Mouse (Mus musculus): ENCODE results near the gene Mdc1. TPM values are rescaled to one million over a fixed set of nuclear protein-coding genes. Genes with fewer than 3 reads are reported as not detected.

Gene Mdc1
- polyA plus RNA-seq, 1 experiment from 2014 or later = 21.6 TPM

- H3K27me3 ChIP-seq (ENCODE audit: insufficient read depth, low read length) = no peaks in the 10 kb centered on the region
- no peak overlapping the region for H3K9ac ChIP-seq
These were observed 62.7 kb downstream of the Mdc1 start for GRCm38 (mm10) chr17:35903992-35904355.

GRCm38 (mm10) chr17:35905587-35905986 is 64.3 kb downstream of the Mdc1 start:
- DNase-seq (no peak), ATAC-seq (ENCODE audit: insufficient read depth) (no peak)
- Histone ChIP-seq H3K27ac (ENCODE audit: low read depth) (no peak overlapping the region), H3K4me3 (ENCODE audit: low read depth, low read length) (no peak overlapping the region), H3K9ac (no peak overlapping the region), H3K4me1 (ENCODE audit: insufficient read depth) (peaks cover 5% of the 10 kb centered on the region; the same call in 1 of the 2 replicates), H3K36me3 (ENCODE audit: insufficient read depth) (peaks cover 57% of the 10 kb centered on the region), H3K9me3 (ENCODE audit: low read depth, low read length) (no peaks in the 10 kb centered on the region), H3K27me3 (ENCODE audit: insufficient read depth, low read length) (no peaks in the 10 kb centered on the region), H3K4me2 (no peak overlapping the region)
- TF ChIP-seq CTCF (IDR thresholded peaks at IDR 0.05; ENCODE audit: low read depth) = no peak
- WGBS = 91% methylated on average over 1 of the region's 1 CpGs

More at GRCm38 (mm10) chr17:35903992-35904355, 62.7 kb downstream of the Mdc1 start:
- Histone ChIP-seq H3K4me2 (no peak overlapping the region), H3K36me3 (ENCODE audit: insufficient read depth) (peaks cover 72% of the 10 kb centered on the region), H3K9me3 (ENCODE audit: low read depth, low read length) (no peaks in the 10 kb centered on the region), H3K27ac (ENCODE audit: low read depth) (no peak overlapping the region), H3K4me3 (ENCODE audit: low read depth, low read length) (no peak overlapping the region), H3K4me1 (ENCODE audit: insufficient read depth) (peaks cover 2% of the 10 kb centered on the region; the same call in 1 of the 2 replicates)
- no peak for DNase-seq
- TF ChIP-seq CTCF (IDR thresholded peaks at IDR 0.05; ENCODE audit: low read depth) = no peak
- no peak for ATAC-seq (ENCODE audit: insufficient read depth)
- 74% methylated on average over 4 of the region's 4 CpGs for whole genome bisulfite sequencing

GRCm38 (mm10) chr17:35907609-35908008 is 66.3 kb downstream of the Mdc1 start:
- no peak overlapping the region for H3K4me2 ChIP-seq
- no peaks in the 10 kb centered on the region for H3K9me3 ChIP-seq (ENCODE audit: low read depth, low read length)
- ATAC-seq (ENCODE audit: insufficient read depth) (no peak), DNase-seq (no peak)
- H3K4me1 ChIP-seq (ENCODE audit: insufficient read depth) = peaks cover 5% of the 10 kb centered on the region; the same call in 1 of the 2 replicates
- 70% methylated on average over 2 of the region's 2 CpGs for WGBS
- TF ChIP-seq CTCF (IDR thresholded peaks at IDR 0.05; ENCODE audit: low read depth) = peak; percentile 31
- peaks cover 66% of the 10 kb centered on the region for H3K36me3 ChIP-seq (ENCODE audit: insufficient read depth)
- H3K9ac ChIP-seq = no peak overlapping the region
- H3K4me3 ChIP-seq (ENCODE audit: low read depth, low read length) = no peak overlapping the region
- no peak overlapping the region for H3K27ac ChIP-seq (ENCODE audit: low read depth)
- H3K27me3 ChIP-seq (ENCODE audit: insufficient read depth, low read length) = no peaks in the 10 kb centered on the region

Small RNA genes within 50 kb of the gene (microRNA-seq; reads per million reads assigned to microRNA genes)
- gene Gm28033 (ENCODE audit: borderline number of aligned reads) = not detected

Other genes starting within 250 kb of the Mdc1 start
- 61.3 and 64.3 TPM in 2 replicates for gene Sfta2, start 240.0 kb upstream of the Mdc1 start, polyA plus RNA-seq (2014; fragmentation: Nextera tagmentation; extraction: Ambion mirVana)
- not detected in 2 replicates for gene Gm9573, start 214.9 kb upstream of the Mdc1 start, polyA plus RNA-seq (2014; fragmentation: Nextera tagmentation; extraction: Ambion mirVana)
- 1.0 and 1.4 TPM in 2 replicates for gene Mucl3, start 197.8 kb upstream of the Mdc1 start, polyA plus RNA-seq (2014; fragmentation: Nextera tagmentation; extraction: Ambion mirVana)
- 22.4 and 24.1 TPM in 2 replicates for gene Vars2, start 173.9 kb upstream of the Mdc1 start, polyA plus RNA-seq (2014; fragmentation: Nextera tagmentation; extraction: Ambion mirVana)
- gene Gtf2h4, start 167.8 kb upstream of the Mdc1 start, polyA plus RNA-seq (2014; fragmentation: Nextera tagmentation; extraction: Ambion mirVana) = 47.4 and 49.3 TPM in 2 replicates
- gene Ddr1, start 136.9 kb upstream of the Mdc1 start, polyA plus RNA-seq (2014; fragmentation: Nextera tagmentation; extraction: Ambion mirVana) = 32.9 and 38.2 TPM in 2 replicates
- gene Ier3, start 19.8 kb upstream of the Mdc1 start, polyA plus RNA-seq (2014; fragmentation: Nextera tagmentation; extraction: Ambion mirVana) = 5.0 and 7.1 TPM in 2 replicates
- 30.9 and 32.5 TPM in 2 replicates for gene Flot1, start 18.3 kb upstream of the Mdc1 start, polyA plus RNA-seq (2014; fragmentation: Nextera tagmentation; extraction: Ambion mirVana)
- 1,155 and 1,206 TPM in 2 replicates for gene Tubb5, start 3.2 kb upstream of the Mdc1 start, polyA plus RNA-seq (2014; fragmentation: Nextera tagmentation; extraction: Ambion mirVana)
- 69.2 and 72.0 TPM in 2 replicates for gene Nrm, start 19.8 kb downstream of the Mdc1 start, polyA plus RNA-seq (2014; fragmentation: Nextera tagmentation; extraction: Ambion mirVana)
- 24.0 and 24.7 TPM in 2 replicates for gene Ppp1r18, start 24.1 kb downstream of the Mdc1 start, polyA plus RNA-seq (2014; fragmentation: Nextera tagmentation; extraction: Ambion mirVana)
- 40.8 and 42.9 TPM in 2 replicates for gene Dhx16, start 38.3 kb downstream of the Mdc1 start, polyA plus RNA-seq (2014; fragmentation: Nextera tagmentation; extraction: Ambion mirVana)
- 21.0 and 25.4 TPM in 2 replicates for gene 2310061I04Rik, start 55.9 kb downstream of the Mdc1 start, polyA plus RNA-seq (2014; fragmentation: Nextera tagmentation; extraction: Ambion mirVana)
- gene Atat1, start 68.6 kb downstream of the Mdc1 start, polyA plus RNA-seq (2014; fragmentation: Nextera tagmentation; extraction: Ambion mirVana) = 72.2 and 77.9 TPM in 2 replicates
- 84.5 and 89.1 TPM in 2 replicates for gene Mrps18b, start 74.9 kb downstream of the Mdc1 start, polyA plus RNA-seq (2014; fragmentation: Nextera tagmentation; extraction: Ambion mirVana)
- gene Ppp1r10, start 74.9 kb downstream of the Mdc1 start, polyA plus RNA-seq (2014; fragmentation: Nextera tagmentation; extraction: Ambion mirVana) = 36.3 and 38.5 TPM in 2 replicates
- gene Abcf1, start 128.2 kb downstream of the Mdc1 start, polyA plus RNA-seq (2014; fragmentation: Nextera tagmentation; extraction: Ambion mirVana) = 84.1 and 86.6 TPM in 2 replicates
- 39.5 and 46.4 TPM in 2 replicates for gene Gnl1, start 138.3 kb downstream of the Mdc1 start, polyA plus RNA-seq (2014; fragmentation: Nextera tagmentation; extraction: Ambion mirVana)
- gene Prr3, start 138.7 kb downstream of the Mdc1 start, polyA plus RNA-seq (2014; fragmentation: Nextera tagmentation; extraction: Ambion mirVana) = 27.1 and 30.8 TPM in 2 replicates
- gene H2-T24, start 179.0 kb downstream of the Mdc1 start, polyA plus RNA-seq (2014; fragmentation: Nextera tagmentation; extraction: Ambion mirVana) = 2.4 and 3.3 TPM in 2 replicates
- gene H2-T23, start 191.3 kb downstream of the Mdc1 start, polyA plus RNA-seq (2014; fragmentation: Nextera tagmentation; extraction: Ambion mirVana) = 3.9 and 4.4 TPM in 2 replicates
- 16.0 and 16.8 TPM in 2 replicates for gene H2-T22, start 201.2 kb downstream of the Mdc1 start, polyA plus RNA-seq (2014; fragmentation: Nextera tagmentation; extraction: Ambion mirVana)
- gene Gm6034, start 201.4 kb downstream of the Mdc1 start, polyA plus RNA-seq (2014; fragmentation: Nextera tagmentation; extraction: Ambion mirVana) = not detected in 2 replicates
- gene Gm11127, start 216.9 kb downstream of the Mdc1 start, polyA plus RNA-seq (2014; fragmentation: Nextera tagmentation; extraction: Ambion mirVana) = not detected in 2 replicates

Measured in lung, embryonic 14.5 days (tissue).